Mouse (Mus musculus): ENCODE results near the gene Serpinb3c. TPM values are rescaled to one million over a fixed set of nuclear protein-coding genes. Genes with fewer than 3 reads are reported as not detected.

The Serpinb3c gene
- polyA plus RNA-seq (2015; fragmentation: Nextera tagmentation; extraction: Ambion mirVana) = not detected in 2 replicates

GRCm38 (mm10) chr1:107278261-107278660 is at the start of gene Serpinb3c, which contains the start of gene Serpinb3b:
Gene Serpinb3c, minus strand, starts transcription at chr1:107278371.
Gene Serpinb3b, minus strand, starts transcription at chr1:107278361.

Other genes with a start within 250 kb of the Serpinb3c start
- not detected in 2 replicates for gene Serpinb3a, start 226.1 kb downstream of the Serpinb3c start, polyA plus RNA-seq (2015; fragmentation: Nextera tagmentation; extraction: Ambion mirVana)
- gene Serpinb3d, start 194.9 kb downstream of the Serpinb3c start, polyA plus RNA-seq (2015; fragmentation: Nextera tagmentation; extraction: Ambion mirVana) = not detected in 2 replicates
- gene Serpinb3b, start within 50 bp of the Serpinb3c start, polyA plus RNA-seq (2015; fragmentation: Nextera tagmentation; extraction: Ambion mirVana) = not detected in 2 replicates
- gene Serpinb11, start 82.8 kb upstream of the Serpinb3c start, polyA plus RNA-seq (2015; fragmentation: Nextera tagmentation; extraction: Ambion mirVana) = 0.06 TPM in 1 of 2 replicates, not detected in the other
- not detected in 2 replicates for gene Serpinb7, start 121.3 kb upstream of the Serpinb3c start, polyA plus RNA-seq (2015; fragmentation: Nextera tagmentation; extraction: Ambion mirVana)
- 2.5 and 16.1 TPM in 2 replicates for gene Serpinb2, start 233.1 kb upstream of the Serpinb3c start, polyA plus RNA-seq (2015; fragmentation: Nextera tagmentation; extraction: Ambion mirVana)

All from urinary bladder, postnatal 0 days (tissue).